ENCODE assay signal across 8 mouse cellular contexts in genomic region chr17:43567593-43567991, GRCm38 (mm10). TPM values are rescaled to one million over a fixed set of nuclear protein-coding genes. Genes with fewer than 3 reads are reported as not detected.
DNase-seq lines count a peak whose midpoint lies in the region; ATAC-seq and TF ChIP-seq lines count a peak whose summit lies in the region.

No protein-coding gene starts in this region.

- ATAC-seq in heart, postnatal 0 days (ENCODE audit: insufficient read depth, low read depth) = no peak
- ATAC-seq in CD4-positive, CD25-positive, alpha-beta regulatory T cell, adult 4 months = no peak
- ATAC-seq in granulocyte monocyte progenitor cell, adult 5-6 weeks (replicated peaks; ENCODE audit: poor library complexity, severe bottlenecking) = no peak

- 22% methylated on average over 12 of the region's 12 CpGs for WGBS in heart, postnatal 0 days
- 7% methylated on average over 12 of the region's 12 CpGs for WGBS in hindbrain, embryonic 10.5 days
- 8% methylated on average over 12 of the region's 12 CpGs for WGBS in midbrain, embryonic 10.5 days

- H3K36me3 ChIP-seq in heart, postnatal 0 days (replicated peaks; ENCODE audit: control insufficient read depth, insufficient read depth, low read length) = no peaks in the 10 kb centered on the region
- H3K36me3 ChIP-seq in hindbrain, embryonic 10.5 days = no peaks in the 10 kb centered on the region
- H3K36me3 ChIP-seq in midbrain, embryonic 10.5 days = no peaks in the 10 kb centered on the region

- H3K4me2 ChIP-seq in heart, postnatal 0 days (ENCODE audit: low read depth, low read length) = peak overlapping the region; percentile 68

- H3K27me3 ChIP-seq in heart, postnatal 0 days (ENCODE audit: control insufficient read depth, insufficient read depth, low read length) = no peaks in the 10 kb centered on the region
- H3K27me3 ChIP-seq in hindbrain, embryonic 10.5 days (ENCODE audit: insufficient read depth, poor library complexity, severe bottlenecking) = peaks cover 8% of the 10 kb centered on the region; the same call in 1 of the 2 replicates
- H3K27me3 ChIP-seq in midbrain, embryonic 10.5 days (ENCODE audit: low read depth, poor library complexity, severe bottlenecking) = peaks cover 6% of the 10 kb centered on the region

- H3K27ac ChIP-seq in heart, postnatal 0 days (ENCODE audit: low read depth) = no peak overlapping the region
- peak overlapping the region; percentile 82 for H3K27ac ChIP-seq in hindbrain, embryonic 10.5 days
- peak overlapping the region; percentile 79 for H3K27ac ChIP-seq in midbrain, embryonic 10.5 days (replicated peaks)

- no peak for TF ChIP-seq EP300 in heart, postnatal 0 days (IDR thresholded peaks at IDR 0.05; ENCODE audit: low read depth)

- no peak overlapping the region for H3K9ac ChIP-seq in heart, postnatal 0 days (replicated peaks; ENCODE audit: low read depth, low read length)

- H3K4me3 ChIP-seq in heart, postnatal 0 days (ENCODE audit: low read depth, low read length) = peak overlapping the region; percentile 52
- H3K4me3 ChIP-seq in hindbrain, embryonic 10.5 days = peak overlapping the region; percentile 60
- H3K4me3 ChIP-seq in midbrain, embryonic 10.5 days = peak overlapping the region; percentile 61

- H3K4me1 ChIP-seq in heart, postnatal 0 days (ENCODE audit: control insufficient read depth, insufficient read depth) = peaks cover 4% of the 10 kb centered on the region; the same call in 1 of the 2 replicates
- H3K4me1 ChIP-seq in hindbrain, embryonic 10.5 days (replicated peaks) = peaks cover 18% of the 10 kb centered on the region
- peaks cover 19% of the 10 kb centered on the region for H3K4me1 ChIP-seq in midbrain, embryonic 10.5 days

- H3K9me3 ChIP-seq in heart, postnatal 0 days (replicated peaks; ENCODE audit: control insufficient read depth, low read length) = no peaks in the 10 kb centered on the region
- H3K9me3 ChIP-seq in hindbrain, embryonic 10.5 days = no peaks in the 10 kb centered on the region
- H3K9me3 ChIP-seq in midbrain, embryonic 10.5 days (replicated peaks) = no peaks in the 10 kb centered on the region

- no peak for DNase-seq in heart, postnatal 0 days (ENCODE audit: low spot score)
- no peak for DNase-seq in heart, adult 11 months
- DNase-seq in brain, adult 2 months (ENCODE audit: low read depth, low spot score) = peak; percentile 66
- DNase-seq in hindbrain, embryonic 10.5 days (ENCODE audit: low spot score) = peak; percentile 26
- no peak for DNase-seq in midbrain, embryonic 10.5 days (ENCODE audit: low spot score)
- DNase-seq in cerebellum, adult 9-10 months = no peak

- TF ChIP-seq CTCF in heart, postnatal 0 days (IDR thresholded peaks at IDR 0.05; ENCODE audit: low read depth) = no peak

RNA-seq across cellular contexts. Expression of gene Pla2g7, which starts 0.3 kb away (rescaled TPM):
- 2.6 and 22.7 TPM in 2 replicates for total RNA-seq in heart, postnatal 0 days (2014; rRNA removed; ENCODE audit: low replicate concordance)
- 11.1 and 12.3 TPM in 2 replicates for polyA plus RNA-seq in heart, postnatal 0 days (2015; fragmentation: Nextera tagmentation; extraction: Ambion mirVana)
- 7.0 and 11.2 TPM in 2 replicates for polyA plus RNA-seq in hindbrain, embryonic 10.5 days (2016; fragmentation: Nextera tagmentation; extraction: Ambion mirVana)
- polyA plus RNA-seq in midbrain, embryonic 10.5 days (2016; fragmentation: Nextera tagmentation; extraction: Ambion mirVana) = 3.8 and 4.2 TPM in 2 replicates
- polyA plus RNA-seq in CD4-positive, CD25-positive, alpha-beta regulatory T cell, adult 4 months (2017; shearing (Covaris generic)) = 1 to 10 TPM in 1 of 2 experiments, under 1 TPM in 1; 0.30 to 1.5 TPM
- 1.3 TPM in 1 of 2 replicates, not detected in the other for total RNA-seq in granulocyte monocyte progenitor cell, adult 5-6 weeks (2014; fragmentation: Nextera tagmentation)
- total RNA-seq in granulocyte monocyte progenitor cell, adult 5-6 weeks (2017) = 0.13 and 2.4 TPM in 2 replicates

RNA-seq across cellular contexts. Expression of gene Ankrd66, which starts 24.2 kb away (rescaled TPM):
- not detected in 2 replicates for total RNA-seq in heart, postnatal 0 days (2014; rRNA removed; ENCODE audit: low replicate concordance)
- not detected in 2 replicates for polyA plus RNA-seq in heart, postnatal 0 days (2015; fragmentation: Nextera tagmentation; extraction: Ambion mirVana)
- polyA plus RNA-seq in hindbrain, embryonic 10.5 days (2016; fragmentation: Nextera tagmentation; extraction: Ambion mirVana) = 0.29 and 1.5 TPM in 2 replicates
- 0.23 and 0.26 TPM in 2 replicates for polyA plus RNA-seq in midbrain, embryonic 10.5 days (2016; fragmentation: Nextera tagmentation; extraction: Ambion mirVana)
- polyA plus RNA-seq in CD4-positive, CD25-positive, alpha-beta regulatory T cell, adult 4 months (2017; shearing (Covaris generic)) = not detected
- not detected in 2 replicates for total RNA-seq in granulocyte monocyte progenitor cell, adult 5-6 weeks (2014; fragmentation: Nextera tagmentation)
- not detected in 2 replicates for total RNA-seq in granulocyte monocyte progenitor cell, adult 5-6 weeks (2017)

Comparison
In these comparisons a context has a peak if more than half of its experiments do, and no peak if none do; other contexts are left out.
1. DNase-seq: peak in brain, adult 2 months (single experiment) and hindbrain, embryonic 10.5 days (single experiment); none in heart, postnatal 0 days (single experiment), heart, adult 11 months (single experiment), midbrain, embryonic 10.5 days (single experiment) and cerebellum, adult 9-10 months (single experiment).
2. Peak in every context shown above with its lines, with median percentiles within 50 percentile points of each other: H3K4me3 ChIP-seq.